Mouse (Mus musculus) hindbrain, embryonic 13.5 days (tissue): Measurements from ENCODE around the gene Pard3. TPM values are rescaled to one million over a fixed set of nuclear protein-coding genes. Genes with fewer than 3 reads are reported as not detected.

Source experiments
- ATAC-seq: fragments of 200-750 bp; cut with Nextera tagmentation; 2 replicates; pipeline ENCODE4 v1.8.0; 2017; ENCODE audit warnings: moderate TSS enrichment; ENCODE audit not compliant: low FRiP score
- H3K27ac ChIP-seq: fragments of 300-500 bp; sonication (generic); 2 replicates; pipeline ENCODE4 v1.5.1; 2015; ENCODE audit warnings: inconsistent platforms, mild to moderate bottlenecking, moderate library complexity
- H3K27me3 ChIP-seq: fragments of 300-500 bp; sonication (generic); 2 replicates; pipeline ENCODE4 v1.6.1; 2015; ENCODE audit warnings: mild to moderate bottlenecking, inconsistent platforms
- H3K36me3 ChIP-seq: fragments of 300-500 bp; sonication (generic); 2 replicates; pipeline ENCODE4 v1.6.1; 2015; ENCODE audit warnings: mild to moderate bottlenecking, inconsistent platforms
- H3K4me1 ChIP-seq: fragments of 300-500 bp; sonication (generic); replicated peaks from 2 replicates; pipeline ENCODE4 v1.6.1; 2015; ENCODE audit warnings: inconsistent platforms
- H3K4me2 ChIP-seq: fragments of 300-500 bp; sonication (generic); 2 replicates; pipeline ENCODE4 v1.6.1; 2015; ENCODE audit warnings: inconsistent platforms, mild to moderate bottlenecking, moderate library complexity
- H3K4me3 ChIP-seq: fragments of 300-500 bp; sonication (generic); 2 replicates; pipeline ENCODE4 v1.5.1; 2015; ENCODE audit warnings: mild to moderate bottlenecking, inconsistent platforms
- H3K9ac ChIP-seq: fragments of 300-500 bp; sonication (generic); 2 replicates; pipeline ENCODE4 v1.6.1; 2015; ENCODE audit warnings: mild to moderate bottlenecking, inconsistent platforms
- H3K9me3 ChIP-seq: fragments of 300-500 bp; sonication (generic); 2 replicates; pipeline ENCODE4 v1.6.1; 2016; ENCODE audit warnings: inconsistent platforms
- WGBS: fragments of 180-500 bp; shearing (Covaris S2); methylation state at CpG from one replicate; pipeline ENCODE4 v1.1.7; 2015; 5-methylcytosine and 5-hydroxymethylcytosine counted together
- polyA plus RNA-seq: library from polyadenylated mRNA; unstranded; fragments of >200 nt; fragmentation: Nextera tagmentation; extraction: Ambion mirVana; gene quantifications from 2 replicates; pipeline ENCODE4 v1.2.1, GENCODE M21; 2015

The Pard3 gene
- polyA plus RNA-seq, 1 experiment from 2014 or later = 22.5 TPM

GRCm38 (mm10) chr8:127065113-127065473 is 1.4 kb downstream of the Pard3 start:
- WGBS = 1% methylated on average over 10 of the region's 10 CpGs
- ATAC-seq = no peak
- H3K36me3 ChIP-seq = no peaks in the 10 kb centered on the region
- H3K27ac ChIP-seq = peak overlapping the region; percentile 94
- H3K4me3 ChIP-seq = peak overlapping the region; percentile 86
- no peaks in the 10 kb centered on the region for H3K9me3 ChIP-seq
- peak overlapping the region; percentile 94 for H3K9ac ChIP-seq
- peaks cover 42% of the 10 kb centered on the region for H3K4me1 ChIP-seq
- no peaks in the 10 kb centered on the region for H3K27me3 ChIP-seq
- peak overlapping the region; percentile 78 for H3K4me2 ChIP-seq

- Histone ChIP-seq H3K4me2 (peak overlapping the region; percentile 78), H3K9me3 (no peaks in the 10 kb centered on the region), H3K27me3 (no peaks in the 10 kb centered on the region), H3K4me3 (peak overlapping the region; percentile 86), H3K27ac (no peak overlapping the region), H3K36me3 (no peaks in the 10 kb centered on the region), H3K9ac (0 out of 2 replicates have a peak overlapping the region, but pooled peaks have one; percentile 94), H3K4me1 (peaks cover 48% of the 10 kb centered on the region)
- WGBS = 60% methylated on average over 1 of the region's 1 CpGs
- ATAC-seq = no peak
These were observed 2.1 kb downstream of the Pard3 start for GRCm38 (mm10) chr8:127065791-127066190.

GRCm38 (mm10) chr8:127066501-127066900 is 2.8 kb downstream of the Pard3 start:
- ATAC-seq = no peak
- Histone ChIP-seq H3K27ac (no peak overlapping the region), H3K9me3 (no peaks in the 10 kb centered on the region), H3K4me1 (peaks cover 52% of the 10 kb centered on the region), H3K36me3 (no peaks in the 10 kb centered on the region), H3K4me3 (no peak overlapping the region), H3K4me2 (peak overlapping the region; percentile 78; the same call in 1 of the 2 replicates), H3K9ac (no peak overlapping the region), H3K27me3 (no peaks in the 10 kb centered on the region)

- H3K27ac ChIP-seq = no peak overlapping the region
- H3K4me2 ChIP-seq = no peak overlapping the region
- 88% methylated on average over 3 of the region's 3 CpGs for WGBS
- H3K4me3 ChIP-seq = no peak overlapping the region
- no peak for ATAC-seq
- no peak overlapping the region for H3K9ac ChIP-seq
- no peaks in the 10 kb centered on the region for H3K9me3 ChIP-seq
- no peaks in the 10 kb centered on the region for H3K27me3 ChIP-seq
- H3K36me3 ChIP-seq = no peaks in the 10 kb centered on the region
- peaks cover 53% of the 10 kb centered on the region for H3K4me1 ChIP-seq
These were observed 5.0 kb downstream of the Pard3 start for GRCm38 (mm10) chr8:127068719-127069118.

- Histone ChIP-seq H3K4me3 (no peak overlapping the region), H3K27me3 (no peaks in the 10 kb centered on the region), H3K4me1 (peaks cover 59% of the 10 kb centered on the region), H3K9ac (0 out of 2 replicates have a peak overlapping the region, but pooled peaks have one; percentile 0), H3K4me2 (no peak overlapping the region), H3K27ac (peak overlapping the region; percentile 77; the same call in 1 of the 2 replicates), H3K36me3 (no peaks in the 10 kb centered on the region), H3K9me3 (no peaks in the 10 kb centered on the region)
- WGBS = 65% methylated on average over 3 of the region's 3 CpGs
- peak; percentile 70; the same call in 1 of the 2 replicates for ATAC-seq
These were observed 6.5 kb downstream of the Pard3 start for GRCm38 (mm10) chr8:127070225-127070624.

GRCm38 (mm10) chr8:127073052-127073618 is 9.4 kb downstream of the Pard3 start:
- Histone ChIP-seq H3K4me3 (no peak overlapping the region), H3K9ac (0 out of 2 replicates have a peak overlapping the region, but pooled peaks have one; percentile 4), H3K4me2 (no peak overlapping the region), H3K9me3 (no peaks in the 10 kb centered on the region), H3K27ac (peak overlapping the region; percentile 31; the same call in 1 of the 2 replicates), H3K4me1 (peaks cover 66% of the 10 kb centered on the region), H3K27me3 (no peaks in the 10 kb centered on the region), H3K36me3 (no peaks in the 10 kb centered on the region)
- ATAC-seq = no peak
- WGBS = 71% methylated on average over 5 of the region's 5 CpGs

DNA sequence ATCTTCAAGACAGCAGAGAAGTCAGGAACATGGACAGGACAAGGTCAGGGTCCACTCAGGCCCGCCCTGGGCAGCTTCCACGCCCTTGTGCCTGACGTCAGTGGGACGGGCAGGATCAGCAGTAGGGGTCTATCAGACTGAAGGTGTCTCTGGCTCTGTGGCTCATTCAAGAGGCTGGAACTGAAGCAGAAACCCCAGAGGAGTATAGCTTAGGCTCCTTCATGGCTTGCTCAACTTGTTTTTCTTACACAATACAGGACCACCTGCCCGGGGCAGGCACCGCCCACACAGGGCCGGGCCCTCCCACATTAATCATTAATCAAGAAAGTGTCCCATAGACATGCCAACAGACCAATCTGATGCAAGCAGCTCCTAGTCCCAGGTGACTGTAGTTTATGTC is 12.8 kb downstream of the Pard3 start:
- no peaks in the 10 kb centered on the region for H3K27me3 ChIP-seq
- H3K4me2 ChIP-seq = no peak overlapping the region
- H3K9me3 ChIP-seq = no peaks in the 10 kb centered on the region
- peaks cover 68% of the 10 kb centered on the region for H3K4me1 ChIP-seq
- ATAC-seq = no peak
- 84% methylated on average over 7 of the region's 7 CpGs for WGBS
- no peak overlapping the region for H3K27ac ChIP-seq
- no peak overlapping the region for H3K4me3 ChIP-seq
- no peaks in the 10 kb centered on the region for H3K36me3 ChIP-seq
- H3K9ac ChIP-seq = no peak overlapping the region

- 61% methylated on average over 5 of the region's 5 CpGs for WGBS
- no peak for ATAC-seq
- H3K4me1 ChIP-seq = peaks cover 65% of the 10 kb centered on the region
These were observed 15.6 kb downstream of the Pard3 start for GRCm38 (mm10) chr8:127079244-127079805.

GRCm38 (mm10) chr8:127081297-127081696 is 17.6 kb downstream of the Pard3 start:
- no peaks in the 10 kb centered on the region for H3K27me3 ChIP-seq
- no peak overlapping the region for H3K4me3 ChIP-seq
- no peak overlapping the region for H3K27ac ChIP-seq
- H3K36me3 ChIP-seq = no peaks in the 10 kb centered on the region
- H3K9ac ChIP-seq = no peak overlapping the region
- 95% methylated on average over 3 of the region's 3 CpGs for WGBS
- ATAC-seq = no peak
- H3K9me3 ChIP-seq = no peaks in the 10 kb centered on the region
- peaks cover 55% of the 10 kb centered on the region for H3K4me1 ChIP-seq
- no peak overlapping the region for H3K4me2 ChIP-seq

More at GRCm38 (mm10) chr8:127079244-127079805, 15.6 kb downstream of the Pard3 start:
- H3K9ac ChIP-seq = no peak overlapping the region
- no peaks in the 10 kb centered on the region for H3K9me3 ChIP-seq
- H3K27me3 ChIP-seq = no peaks in the 10 kb centered on the region
- peak overlapping the region; percentile 30; the same call in 1 of the 2 replicates for H3K27ac ChIP-seq
- no peak overlapping the region for H3K4me3 ChIP-seq
- H3K4me2 ChIP-seq = no peak overlapping the region
- H3K36me3 ChIP-seq = no peaks in the 10 kb centered on the region

DNA sequence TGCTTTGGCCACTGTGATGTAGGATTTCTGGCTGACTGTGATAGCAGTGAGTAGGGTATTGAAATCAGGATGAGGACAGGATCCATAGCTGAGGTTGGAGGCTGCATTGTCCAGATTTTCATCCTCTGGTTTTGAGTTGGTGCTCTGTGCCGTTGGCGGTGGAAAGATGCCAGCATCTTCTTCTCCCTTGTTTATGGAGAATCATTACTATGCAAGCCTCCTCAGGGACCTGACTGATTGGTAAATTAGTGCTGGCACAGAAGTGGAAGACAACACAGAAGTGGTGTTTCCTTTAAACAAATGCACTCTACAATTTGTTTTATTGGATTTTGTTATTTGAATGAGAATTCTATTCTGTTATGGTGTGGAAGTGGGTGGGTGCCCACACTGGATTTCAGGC is 18.8 kb downstream of the Pard3 start:
- no peak overlapping the region for H3K9ac ChIP-seq
- peak overlapping the region; percentile 40; the same call in 1 of the 2 replicates for H3K27ac ChIP-seq
- no peak for ATAC-seq
- no peak overlapping the region for H3K4me3 ChIP-seq
- H3K36me3 ChIP-seq = no peaks in the 10 kb centered on the region
- no peaks in the 10 kb centered on the region for H3K9me3 ChIP-seq
- WGBS = 46% methylated on average over 2 of the region's 2 CpGs
- H3K4me1 ChIP-seq = peaks cover 46% of the 10 kb centered on the region
- H3K4me2 ChIP-seq = no peak overlapping the region
- no peaks in the 10 kb centered on the region for H3K27me3 ChIP-seq

GRCm38 (mm10) chr8:127084565-127084964 is 20.9 kb downstream of the Pard3 start:
- Histone ChIP-seq H3K27ac (no peak overlapping the region), H3K4me1 (peaks cover 44% of the 10 kb centered on the region), H3K27me3 (no peaks in the 10 kb centered on the region), H3K4me2 (no peak overlapping the region), H3K9me3 (no peaks in the 10 kb centered on the region), H3K9ac (no peak overlapping the region), H3K36me3 (no peaks in the 10 kb centered on the region), H3K4me3 (no peak overlapping the region)
- 93% methylated on average over 6 of the region's 6 CpGs for WGBS
- no peak for ATAC-seq

DNA sequence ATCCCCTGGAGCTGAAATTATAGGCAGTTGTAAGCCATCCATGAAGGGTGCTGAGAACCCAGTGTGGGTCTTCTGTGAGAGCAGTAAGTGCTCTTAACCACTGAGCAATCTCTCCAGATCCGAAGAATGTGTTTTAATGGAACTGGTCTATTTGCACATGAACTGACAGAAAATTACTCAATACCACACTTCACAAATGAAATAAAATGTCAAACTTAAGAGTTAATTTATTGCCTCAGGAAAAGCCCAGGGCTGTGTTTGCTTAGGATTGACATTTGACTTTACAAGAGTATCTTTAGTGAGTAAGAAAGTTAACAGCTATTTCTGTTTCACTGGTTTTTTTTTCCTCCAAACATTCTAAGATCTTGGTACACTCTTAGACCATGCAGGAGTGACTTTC is 23.7 kb downstream of the Pard3 start:
- no peaks in the 10 kb centered on the region for H3K9me3 ChIP-seq
- 0 out of 2 replicates have a peak overlapping the region, but pooled peaks have one; percentile 56 for H3K27ac ChIP-seq
- H3K27me3 ChIP-seq = no peaks in the 10 kb centered on the region
- H3K4me2 ChIP-seq = no peak overlapping the region
- H3K4me1 ChIP-seq = peaks cover 40% of the 10 kb centered on the region
- no peak overlapping the region for H3K9ac ChIP-seq
- ATAC-seq = no peak
- H3K4me3 ChIP-seq = no peak overlapping the region
- H3K36me3 ChIP-seq = no peaks in the 10 kb centered on the region
- 72% methylated on average over 1 of the region's 1 CpGs for WGBS

DNA sequence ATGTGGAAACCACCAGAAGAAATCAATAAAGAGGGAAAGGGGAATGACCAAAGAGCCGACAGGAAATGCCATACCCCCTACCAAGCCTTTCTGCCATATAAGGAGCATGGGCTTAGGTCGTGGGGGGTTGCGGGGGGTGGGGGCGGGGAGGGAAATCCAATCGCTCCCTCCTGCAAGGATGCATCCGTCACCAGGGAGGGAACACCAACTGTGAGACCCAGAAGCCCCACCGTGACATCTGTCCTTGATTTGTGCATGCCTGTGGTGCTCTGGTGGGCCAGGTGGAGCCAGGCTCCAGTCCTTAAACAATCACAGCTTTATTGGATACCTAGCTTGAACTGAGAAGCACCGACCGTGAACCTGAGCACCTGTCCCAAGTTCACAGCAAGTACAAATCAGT is 24.7 kb downstream of the Pard3 start:
- Histone ChIP-seq H3K27ac (peak overlapping the region; percentile 56), H3K4me2 (0 out of 2 replicates have a peak overlapping the region, but pooled peaks have one; percentile 8), H3K4me3 (no peak overlapping the region), H3K36me3 (no peaks in the 10 kb centered on the region), H3K9ac (no peak overlapping the region), H3K27me3 (no peaks in the 10 kb centered on the region), H3K4me1 (peaks cover 41% of the 10 kb centered on the region), H3K9me3 (no peaks in the 10 kb centered on the region)
- ATAC-seq = no peak
- WGBS = 14% methylated on average over 9 of the region's 9 CpGs
